ENCODE assay signal across 8 mouse cellular contexts in the genomic region with DNA sequence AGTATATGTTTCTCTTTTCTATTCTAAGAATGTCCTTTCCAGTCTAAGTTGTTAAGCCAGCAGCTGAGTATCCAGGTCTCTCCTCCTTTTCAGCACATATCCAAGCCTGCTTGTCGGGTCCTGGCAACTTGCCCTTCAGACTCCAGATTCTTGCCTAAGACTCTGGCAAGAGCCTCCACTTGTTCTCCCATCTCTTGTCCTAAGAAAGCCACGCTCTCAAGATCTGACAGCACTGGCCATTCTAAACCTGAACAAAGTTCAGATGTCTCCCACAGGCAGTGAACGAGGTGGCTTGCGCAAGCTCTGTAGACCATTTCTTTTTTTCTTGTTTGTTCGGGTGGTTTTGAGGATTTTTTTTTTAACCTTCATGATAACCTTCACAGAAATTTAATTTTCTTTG.
A peak's percentile ranks its signal among the peaks of the same experiment; 100 is the strongest.
DNase-seq lines count a peak whose midpoint lies in the region; ATAC-seq lines count a peak whose summit lies in the region.

No protein-coding gene starts in this region.

- H3K4me1 ChIP-seq in forebrain, embryonic 16.5 days (replicated peaks; ENCODE audit: control insufficient read depth, insufficient read depth, low read length), result peaks cover 11% of the 10 kb centered on the region

- WGBS in forebrain, embryonic 16.5 days, result 70% methylated on average over 5 of the region's 5 CpGs

- DNase-seq in cerebellum, adult 9-11 months, result peak; percentile 42
- DNase-seq in MN1 (ENCODE audit: low spot score), result peak; percentile 43
- peak; percentile 72 to 81 for DNase-seq in heart, adult 9 months (ENCODE audit: low spot score in 2 of 2)
- DNase-seq in kidney, postnatal 4 days, result peak; percentile 48 to 67
- DNase-seq in testis, postnatal 14 days (ENCODE audit: low spot score), result peak; percentile 51
- no peak for DNase-seq in c-Kit-positive CD71-positive TER-119-positive erythroid progenitor cells, embryonic 14.5 days (ENCODE audit: low spot score)

- ATAC-seq in cerebellum, adult (ENCODE audit: insufficient number of reproducible peaks, low FRiP score, low TSS enrichment), result no peak
- no peak for ATAC-seq in forebrain, embryonic 16.5 days

- no peaks in the 10 kb centered on the region for H3K9me3 ChIP-seq in forebrain, embryonic 16.5 days (ENCODE audit: control insufficient read depth, low read length)

- no peak overlapping the region for H3K4me3 ChIP-seq in forebrain, embryonic 16.5 days (replicated peaks; ENCODE audit: low read length)

- no peak overlapping the region for H3K4me2 ChIP-seq in forebrain, embryonic 16.5 days (ENCODE audit: low read length)

- no peak overlapping the region for H3K9ac ChIP-seq in forebrain, embryonic 16.5 days (replicated peaks; ENCODE audit: low read depth, low read length)

- no peaks in the 10 kb centered on the region for H3K27me3 ChIP-seq in forebrain, embryonic 16.5 days (replicated peaks; ENCODE audit: control insufficient read depth, insufficient read depth, low read length)

- no peak overlapping the region for H3K27ac ChIP-seq in forebrain, embryonic 16.5 days (ENCODE audit: low read length)

- no peaks in the 10 kb centered on the region for H3K36me3 ChIP-seq in forebrain, embryonic 16.5 days (ENCODE audit: control insufficient read depth, insufficient read depth)
